Mouse (Mus musculus) liver, adult 2 months (tissue): ENCODE measurements around the gene Lct. TPM values are rescaled to one million over a fixed set of nuclear protein-coding genes. Genes with fewer than 3 reads are reported as not detected.

Source experiments
- DNase-seq: peaks from one replicate; pipeline ENCODE4 v3.0.0-alpha.2; 2011; ENCODE audit warnings: low read depth, low spot score; ENCODE audit errors: extremely low read depth
- H3K27ac ChIP-seq: fragments of 200-500 bp; replicated peaks from 2 replicates; pipeline ENCODE4 v1.5.1; 2012; ENCODE audit warnings: low read depth, mild to moderate bottlenecking, control low read depth, inconsistent platforms, low read length; ENCODE audit not compliant: insufficient read depth
- H3K27me3 ChIP-seq: fragments of 200-500 bp; 2 replicates; pipeline ENCODE4 v1.6.1; 2012; ENCODE audit warnings: mild to moderate bottlenecking, moderate library complexity, low read length, inconsistent platforms; ENCODE audit not compliant: control insufficient read depth, insufficient read depth
- H3K36me3 ChIP-seq: fragments of 200-500 bp; 2 replicates; pipeline ENCODE4 v1.6.1; 2012; ENCODE audit warnings: low read length, inconsistent platforms; ENCODE audit not compliant: control insufficient read depth, insufficient read depth
- H3K4me1 ChIP-seq: fragments of 200-500 bp; 2 replicates; pipeline ENCODE4 v1.6.1; 2011; ENCODE audit warnings: low read length; ENCODE audit not compliant: control insufficient read depth, insufficient read depth
- H3K4me3 ChIP-seq: fragments of 200-500 bp; 2 replicates; pipeline ENCODE4 v1.5.1; 2011; ENCODE audit warnings: low read depth, mild to moderate bottlenecking, control low read depth, low read length, moderate library complexity; ENCODE audit not compliant: insufficient read depth
- H3K79me2 ChIP-seq: fragments of 200-500 bp; 2 replicates; pipeline ENCODE4 v1.6.1; 2012; ENCODE audit warnings: inconsistent platforms, mild to moderate bottlenecking, low read length, moderate library complexity; ENCODE audit not compliant: control insufficient read depth, insufficient read depth
- H3K9ac ChIP-seq: fragments of 200-500 bp; 2 replicates; pipeline ENCODE4 v1.6.1; 2012; ENCODE audit warnings: low read depth, mild to moderate bottlenecking, control low read depth, inconsistent platforms, low read length
- CTCF ChIP-seq: fragments of 200-500 bp; IDR thresholded peaks from 2 replicates; pipeline ENCODE4 v1.5.1; 2011; ENCODE audit warnings: low read depth, low read length, control low read depth
- POLR2A ChIP-seq: fragments of 200-500 bp; IDR thresholded peaks from 2 replicates; pipeline ENCODE4 v1.6.1; 2011; ENCODE audit warnings: low read length, control low read depth; ENCODE audit not compliant: insufficient read depth; ENCODE audit errors: extremely low read depth
- WGBS: fragments of 180-500 bp; shearing (Covaris S2); methylation state at CpG from one replicate; pipeline ENCODE4 v1.1.7; 2018; 5-methylcytosine and 5-hydroxymethylcytosine counted together
- polyA plus RNA-seq: library from polyadenylated mRNA; depleted of rRNA; stranded (reverse); fragments of >200 nt; gene quantifications from 2 replicates; pipeline ENCODE4 v1.2.3, GENCODE M21; 2012
- total RNA-seq: library from RNA; depleted of rRNA; stranded (reverse); fragments of >200 nt; gene quantifications from 2 replicates; pipeline ENCODE4 v1.2.3, GENCODE M21; 2014

The Lct gene
- total and polyA plus RNA-seq, 2 experiments = not detected

GRCm38 (mm10) chr1:128314665-128315064, 13.5 kb downstream of the Lct start:
- WGBS = 63% methylated on average over 4 of the region's 4 CpGs
- no peak overlapping the region for H3K27ac ChIP-seq
- H3K79me2 ChIP-seq = no peaks in the 10 kb centered on the region
- H3K36me3 ChIP-seq = no peaks in the 10 kb centered on the region
- no peaks in the 10 kb centered on the region for H3K4me1 ChIP-seq
- no peaks in the 10 kb centered on the region for H3K27me3 ChIP-seq
- H3K9ac ChIP-seq = no peak overlapping the region
- no peak overlapping the region for H3K4me3 ChIP-seq
- DNase-seq = no peak
- no peak for TF ChIP-seq CTCF
- TF ChIP-seq POLR2A = no peak

GRCm38 (mm10) chr1:128309043-128309442, 19.1 kb downstream of the Lct start:
- DNase-seq = no peak
- H3K4me3 ChIP-seq = no peak overlapping the region
- H3K27ac ChIP-seq = no peak overlapping the region
- H3K79me2 ChIP-seq = no peaks in the 10 kb centered on the region
- WGBS = 78% methylated on average over 3 of the region's 3 CpGs
- TF ChIP-seq CTCF (no peak), POLR2A (no peak)
- no peaks in the 10 kb centered on the region for H3K36me3 ChIP-seq
- H3K9ac ChIP-seq = no peak overlapping the region
- H3K4me1 ChIP-seq = no peaks in the 10 kb centered on the region
- no peaks in the 10 kb centered on the region for H3K27me3 ChIP-seq

GRCm38 (mm10) chr1:128303900-128304299, 24.2 kb downstream of the Lct start:
- Histone ChIP-seq H3K79me2 (no peaks in the 10 kb centered on the region), H3K4me1 (no peaks in the 10 kb centered on the region), H3K27me3 (no peaks in the 10 kb centered on the region), H3K36me3 (no peaks in the 10 kb centered on the region), H3K27ac (no peak overlapping the region), H3K9ac (no peak overlapping the region), H3K4me3 (no peak overlapping the region)
- TF ChIP-seq POLR2A (no peak), CTCF (no peak)
- DNase-seq = no peak
- 92% methylated on average over 16 of the region's 16 CpGs for WGBS

DNA sequence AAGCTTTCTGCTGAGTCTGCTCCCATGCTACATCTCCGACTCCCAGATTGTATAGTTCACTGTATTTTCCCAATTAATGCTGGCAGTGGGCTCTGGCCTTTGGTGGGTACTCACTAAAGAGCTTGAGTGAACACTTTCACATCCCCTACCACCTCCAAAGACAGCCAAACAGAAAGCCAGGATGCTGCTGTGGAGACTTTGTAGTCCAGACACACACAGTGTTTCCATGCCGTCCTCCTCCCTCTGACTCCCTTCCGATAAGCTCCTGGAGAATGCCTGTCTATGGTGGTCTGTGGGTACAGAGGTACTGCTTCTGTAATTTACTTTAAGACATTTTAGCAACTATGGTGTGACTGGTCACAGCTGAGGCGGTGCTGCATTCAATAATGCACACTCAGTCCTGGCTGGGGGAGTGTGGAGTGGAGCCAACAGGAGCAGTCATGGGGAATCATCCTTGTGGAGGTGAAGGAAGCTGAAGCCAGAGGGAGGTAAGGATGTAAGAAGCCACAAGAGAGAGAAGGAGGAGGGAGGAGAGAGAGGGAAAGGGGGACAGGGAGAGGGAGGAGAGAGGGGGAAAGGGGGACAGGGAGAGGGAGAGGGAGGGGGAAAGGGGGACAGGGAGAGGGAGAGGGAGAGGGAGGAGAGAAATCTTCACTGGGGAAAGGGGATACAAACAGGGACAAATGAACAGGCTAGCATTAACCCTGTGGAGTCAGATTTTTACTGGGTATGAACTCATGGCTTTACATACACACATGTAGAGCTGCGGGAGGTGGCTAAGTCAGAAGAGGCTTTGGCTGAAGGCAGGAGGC, 32.2 kb downstream of the Lct start:
- Histone ChIP-seq H3K36me3 (no peaks in the 10 kb centered on the region), H3K27ac (no peak overlapping the region), H3K27me3 (no peaks in the 10 kb centered on the region), H3K4me1 (no peaks in the 10 kb centered on the region), H3K4me3 (no peak overlapping the region), H3K9ac (no peak overlapping the region), H3K79me2 (no peaks in the 10 kb centered on the region)
- 88% methylated on average over 5 of the region's 5 CpGs for WGBS
- DNase-seq = no peak
- no peak for TF ChIP-seq CTCF
- no peak for TF ChIP-seq POLR2A

GRCm38 (mm10) chr1:128295296-128295695, 32.8 kb downstream of the Lct start:
- DNase-seq = no peak
- H3K36me3 ChIP-seq = no peaks in the 10 kb centered on the region
- WGBS = 72% methylated on average over 8 of the region's 8 CpGs
- no peak overlapping the region for H3K4me3 ChIP-seq
- H3K27ac ChIP-seq = no peak overlapping the region
- H3K27me3 ChIP-seq = no peaks in the 10 kb centered on the region
- TF ChIP-seq CTCF (no peak), POLR2A (no peak)
- H3K79me2 ChIP-seq = no peaks in the 10 kb centered on the region
- H3K9ac ChIP-seq = no peak overlapping the region
- no peaks in the 10 kb centered on the region for H3K4me1 ChIP-seq

DNA sequence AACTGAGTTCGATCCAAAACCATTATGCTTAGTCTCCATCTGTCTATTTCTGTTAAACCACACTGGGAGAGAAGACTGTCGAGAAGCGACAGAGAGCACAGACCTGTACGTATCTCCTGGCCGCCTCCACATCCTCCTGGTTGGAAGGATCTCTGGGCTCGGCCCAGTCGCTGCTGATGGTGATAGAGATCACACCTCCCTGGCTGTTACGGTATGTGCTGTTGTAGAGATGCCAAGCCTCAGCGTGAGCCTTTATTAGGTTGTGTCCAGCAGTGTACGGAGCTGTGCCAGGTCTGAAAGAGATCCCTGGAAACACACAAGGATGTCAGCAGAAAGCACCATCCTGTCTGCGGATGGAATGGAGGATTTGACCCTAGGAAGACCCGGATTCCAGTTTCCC, 34.6 kb downstream of the Lct start:
- no peak for TF ChIP-seq POLR2A
- TF ChIP-seq CTCF = no peak
- H3K4me3 ChIP-seq = no peak overlapping the region
- no peaks in the 10 kb centered on the region for H3K27me3 ChIP-seq
- H3K9ac ChIP-seq = no peak overlapping the region
- H3K79me2 ChIP-seq = no peaks in the 10 kb centered on the region
- H3K36me3 ChIP-seq = no peaks in the 10 kb centered on the region
- DNase-seq = no peak
- H3K4me1 ChIP-seq = no peaks in the 10 kb centered on the region
- WGBS = 86% methylated on average over 12 of the region's 12 CpGs
- no peak overlapping the region for H3K27ac ChIP-seq
